Mouse (Mus musculus) thymus, postnatal 0 days (tissue): ENCODE measurements around the gene Dmwd. TPM values are rescaled to one million over a fixed set of nuclear protein-coding genes. Genes with fewer than 3 reads are reported as not detected.

Experiments
- DNase-seq: peaks from one replicate; pipeline ENCODE4 v3.0.0-alpha.2; 2015; ENCODE audit warnings: low spot score
- polyA plus RNA-seq: library from polyadenylated mRNA; unstranded; fragments of >200 nt; fragmentation: Nextera tagmentation; extraction: Ambion mirVana; gene quantifications from 2 replicates; pipeline ENCODE4 v1.2.1, GENCODE M21; 2015

The Dmwd gene
- polyA plus RNA-seq = 4.3 and 5.0 TPM in 2 replicates

- peak; percentile 97 for DNase-seq
These were observed at the start of gene Dmwd for GRCm38 (mm10) chr7:19075723-19076585. TSS of gene Dmwd (plus strand) at chr7:19076227.

GRCm38 (mm10) chr7:19028067-19028466 is 48.0 kb upstream of the Dmwd start:
- no peak for DNase-seq

- DNase-seq = peak; percentile 71
These were observed 46.9 kb upstream of the Dmwd start for GRCm38 (mm10) chr7:19029084-19029653.

GRCm38 (mm10) chr7:19031641-19032040 is 44.4 kb upstream of the Dmwd start:
- no peak for DNase-seq

GRCm38 (mm10) chr7:19044616-19045015 is 31.4 kb upstream of the Dmwd start:
- DNase-seq = no peak

- no peak for DNase-seq
These were observed 29.5 kb upstream of the Dmwd start for GRCm38 (mm10) chr7:19046286-19047069.

GRCm38 (mm10) chr7:19048006-19048527 is 28.0 kb upstream of the Dmwd start:
- no peak for DNase-seq

GRCm38 (mm10) chr7:19049252-19049651 is 26.8 kb upstream of the Dmwd start:
- no peak for DNase-seq

- no peak for DNase-seq
These were observed 25.9 kb upstream of the Dmwd start for GRCm38 (mm10) chr7:19050172-19050571.

- no peak for DNase-seq
These were observed 24.9 kb upstream of the Dmwd start for GRCm38 (mm10) chr7:19051161-19051560.

- DNase-seq = no peak
These were observed 23.5 kb upstream of the Dmwd start for GRCm38 (mm10) chr7:19052345-19053135.

- no peak for DNase-seq
These were observed 22.9 kb upstream of the Dmwd start for GRCm38 (mm10) chr7:19053136-19053532.

- peak; percentile 16 for DNase-seq
These were observed 21.8 kb upstream of the Dmwd start, which contains the start of gene Rsph6a for GRCm38 (mm10) chr7:19054047-19054776. TSS of gene Rsph6a (plus strand) at chr7:19054690.

- no peak for DNase-seq
These were observed 21.3 kb upstream of the Dmwd start for GRCm38 (mm10) chr7:19054777-19055076.

GRCm38 (mm10) chr7:19055108-19055507 is 20.9 kb upstream of the Dmwd start:
- DNase-seq = no peak

GRCm38 (mm10) chr7:19057405-19057804 is 18.6 kb upstream of the Dmwd start:
- DNase-seq = no peak

- no peak for DNase-seq
These were observed 10.1 kb upstream of the Dmwd start for GRCm38 (mm10) chr7:19065896-19066295.

- no peak for DNase-seq
These were observed 9.0 kb upstream of the Dmwd start for GRCm38 (mm10) chr7:19067063-19067462.

- no peak for DNase-seq
These were observed 8.1 kb upstream of the Dmwd start for GRCm38 (mm10) chr7:19067935-19068334.

GRCm38 (mm10) chr7:19068707-19069106 is 7.3 kb upstream of the Dmwd start:
- peak; percentile 84 for DNase-seq
